Comparison of ENCODE assay signal across 9 mouse cellular contexts in genomic region chr1:84872105-84872504, GRCm38 (mm10). TPM values are rescaled to one million over a fixed set of nuclear protein-coding genes. Genes with fewer than 3 reads are reported as not detected.
DNase-seq lines count a peak whose midpoint lies in the region.
"Had no signal": no experiment of that assay in that cellular context is flagged by ENCODE, and none has a peak within 500 bp of the region (broad histone marks: within the 10 kb centered on the region; RNA-seq: fewer than 3 reads in every experiment).

No protein-coding gene starts in this region.

- DNase-seq in ZHBTc4 (ENCODE audit: low read depth, low spot score) = peak; percentile 93
- DNase-seq in kidney, adult 8-10 months = peak; percentile 81
- DNase-seq in liver = peak; percentile 19
- peak; percentile 88 for DNase-seq in yolk sac, embryonic 10.5 days (ENCODE audit: low spot score)
- no peak for DNase-seq in spleen, postnatal 36 days (ENCODE audit: low spot score in 2 of 2)
- DNase-seq in adrenal gland, postnatal 4 days (ENCODE audit: low spot score in 2 of 2) = no peak
- DNase-seq in frontal cortex, postnatal 10 days (ENCODE audit: low spot score in 2 of 2) = no peak
- DNase-seq: cerebellum, postnatal 36 days; heart, postnatal 4 days had no signal

RNA-seq across cellular contexts. Expression of gene Trip12, which starts 31.8 kb away (rescaled TPM):
- total RNA-seq in adrenal gland, postnatal 4 days (2021) = 100 to 1,000 TPM; 248 to 284 TPM

RNA-seq across cellular contexts. Expression of gene Fbxo36, which starts 32.5 kb away (rescaled TPM):
- 1 to 10 TPM; 8.5 to 9.3 TPM for total RNA-seq in adrenal gland, postnatal 4 days (2021)

Comparison
In these comparisons a context has a peak if more than half of its experiments do, and no peak if none do; other contexts are left out.
1. DNase-seq: peak in ZHBTc4 (single experiment), kidney, adult 8-10 months (2 of 2), liver (single experiment) and yolk sac, embryonic 10.5 days (single experiment); none in spleen, postnatal 36 days (0 of 2), adrenal gland, postnatal 4 days (0 of 2) and frontal cortex, postnatal 10 days (0 of 2).